Mouse (Mus musculus): ENCODE measurements around the gene Tnni1. TPM values are rescaled to one million over a fixed set of nuclear protein-coding genes. Genes with fewer than 3 reads are reported as not detected.

Gene Tnni1
- total RNA-seq, 2 experiments from 2014 or later, result 2.5 to 3.4 TPM

DNA sequence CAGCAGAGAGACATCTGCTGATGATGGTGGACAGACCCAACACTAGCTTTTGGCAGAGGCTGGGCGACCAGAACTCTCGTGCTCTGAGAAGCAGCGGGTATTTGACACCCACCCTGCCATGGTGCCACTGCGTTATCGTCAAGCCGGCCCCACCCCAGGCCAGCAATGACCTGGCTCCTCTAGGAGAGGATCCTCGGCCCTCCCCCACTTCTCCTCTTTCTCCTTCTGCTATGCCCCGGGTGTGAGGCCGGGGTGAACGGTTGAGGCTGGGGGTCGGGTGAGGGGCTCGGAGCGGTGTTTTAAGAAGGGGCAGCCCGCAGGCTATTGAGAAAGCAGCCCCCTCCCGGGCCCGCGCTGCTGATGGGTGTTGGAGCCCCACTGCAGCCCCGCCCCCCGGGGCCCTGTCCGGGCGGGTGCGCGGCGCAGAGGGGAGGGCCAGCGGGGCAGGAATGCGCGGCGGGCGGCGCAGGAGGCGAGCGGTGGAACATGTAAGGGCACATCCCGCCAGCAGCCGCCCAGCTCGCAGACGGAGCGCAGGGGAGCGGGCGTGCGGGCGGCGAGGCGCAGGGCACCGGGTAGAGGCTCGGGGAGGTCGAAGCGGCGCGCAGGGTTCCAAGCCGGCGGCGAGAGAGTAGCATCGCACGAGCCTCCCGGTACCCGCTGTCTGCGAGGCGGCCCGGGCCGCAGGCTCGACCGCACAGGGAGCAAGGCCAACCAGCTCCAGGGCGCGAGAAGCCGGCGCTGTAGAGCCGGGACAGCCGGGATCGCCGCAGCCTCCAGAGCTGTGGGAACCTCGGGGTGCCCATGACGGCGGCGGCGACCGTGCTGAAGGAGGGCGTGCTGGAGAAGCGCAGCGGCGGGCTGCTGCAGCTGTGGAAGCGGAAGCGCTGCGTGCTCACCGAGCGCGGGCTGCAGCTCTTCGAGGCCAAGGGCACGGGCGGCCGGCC is 13.3 kb upstream of the Tnni1 start, which contains the start of gene Phlda3:
Gene Phlda3 (plus strand): TSS at position 475 of the 947 bp plus-strand sequence.
- DNase-seq (ENCODE audit: low spot score in 2 of 2), result peak; percentile 51 to 54
- intact Hi-C loops (cut with DNase I), result no loop called here

DNA sequence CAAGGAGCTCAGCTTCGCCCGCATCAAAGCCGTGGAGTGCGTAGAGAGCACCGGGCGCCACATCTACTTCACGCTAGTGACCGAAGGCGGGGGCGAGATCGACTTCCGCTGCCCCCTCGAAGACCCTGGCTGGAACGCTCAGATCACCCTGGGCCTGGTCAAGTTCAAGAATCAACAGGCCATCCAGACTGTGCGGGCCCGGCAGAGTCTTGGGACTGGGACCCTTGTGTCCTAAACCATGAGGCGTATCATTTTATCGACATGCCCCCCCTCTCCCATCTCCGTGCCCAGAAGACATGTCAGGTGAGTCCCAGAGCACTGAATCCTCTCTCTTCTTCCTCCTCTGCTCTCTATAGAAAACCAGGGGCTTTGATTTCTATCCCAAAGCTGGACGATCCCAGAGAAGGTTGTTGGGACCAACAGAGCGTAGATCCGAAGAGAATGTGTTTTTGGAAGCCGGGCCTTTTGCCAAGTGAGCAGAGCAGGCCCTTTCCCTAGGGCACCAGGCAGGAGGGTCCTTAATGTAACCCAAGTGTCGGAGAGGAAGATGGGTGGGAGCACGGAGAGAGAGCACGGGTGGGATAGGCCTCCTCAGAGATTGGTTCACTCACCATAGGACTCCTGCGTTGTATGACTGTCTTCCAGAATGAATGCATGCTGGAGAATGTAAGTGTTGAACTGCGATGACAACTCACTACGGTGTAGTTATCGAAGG is 12.5 kb upstream of the Tnni1 start:
- no peak for DNase-seq (ENCODE audit: low spot score in 2 of 2)
- intact Hi-C loops (cut with DNase I), result no loop called here

DNA sequence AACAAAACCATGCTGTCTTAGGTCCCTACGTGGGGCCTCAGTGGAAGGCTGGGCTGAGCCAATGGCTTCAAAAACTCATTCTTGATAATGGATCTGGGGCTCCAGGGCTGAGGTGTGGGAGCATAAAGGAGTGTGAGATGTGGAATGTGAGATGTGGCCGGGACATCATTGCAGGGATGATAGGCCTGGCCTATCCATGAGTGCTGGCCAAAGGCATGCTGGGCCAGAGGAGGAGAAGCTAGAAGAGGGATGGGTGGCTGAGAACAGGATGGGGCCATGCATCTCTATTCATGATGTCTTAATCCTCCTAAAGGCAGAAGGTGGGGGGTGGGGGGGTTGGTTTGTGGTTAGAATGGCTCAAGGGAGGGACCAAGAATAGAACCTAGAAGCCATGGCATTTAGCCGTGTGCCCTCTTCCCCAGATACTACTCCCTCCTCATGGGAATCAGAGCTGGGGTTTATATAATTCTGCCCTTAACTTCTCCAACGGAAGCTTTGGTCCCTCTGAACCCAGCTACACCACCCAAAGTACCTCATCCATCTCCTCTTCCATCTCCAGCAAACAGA is 11.8 kb upstream of the Tnni1 start:
- intact Hi-C loops (cut with DNase I), result no loop called here
- DNase-seq (ENCODE audit: low spot score in 2 of 2), result no peak

DNA sequence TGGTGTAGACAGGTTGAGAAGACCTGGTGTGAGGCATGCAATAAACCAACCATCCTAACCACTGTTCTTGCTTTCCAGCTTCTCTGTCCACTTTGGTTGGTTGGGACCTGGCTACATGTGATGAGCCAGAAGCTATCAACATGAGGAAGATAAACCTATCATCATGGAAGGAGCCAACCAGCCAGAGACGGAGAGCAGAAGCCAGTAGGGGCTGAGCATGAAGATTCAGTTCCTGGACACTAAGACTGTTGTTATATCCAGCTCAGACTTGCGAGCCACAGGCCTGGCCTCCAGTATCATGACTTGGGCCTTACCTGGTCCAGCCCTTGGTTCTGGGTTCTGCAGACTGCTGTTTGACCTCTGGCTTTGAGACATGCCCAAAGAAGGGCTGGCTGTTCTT is 10.8 kb upstream of the Tnni1 start:
- DNase-seq (ENCODE audit: low spot score in 2 of 2), result no peak
- intact Hi-C loops (cut with DNase I), result no loop called here

DNA sequence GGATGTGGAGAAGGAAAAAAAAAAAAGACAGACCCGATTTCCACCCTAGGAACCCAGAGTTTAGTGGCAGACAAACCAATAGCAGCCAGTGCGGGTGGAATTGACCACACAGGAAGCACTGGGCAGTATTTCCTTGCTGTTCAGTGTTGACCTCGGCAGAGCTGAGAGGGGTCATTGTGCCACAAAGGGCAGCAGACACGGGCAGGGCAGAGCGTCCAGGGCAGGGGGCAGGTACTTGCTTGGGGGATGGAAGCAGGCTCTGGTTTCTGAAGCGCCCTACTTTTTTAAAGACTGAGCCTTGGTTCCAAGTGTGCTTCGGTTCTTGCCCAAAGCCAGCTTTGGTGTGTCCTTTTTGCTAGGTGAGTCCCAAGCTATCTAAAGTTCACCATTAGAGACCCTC is 9.0 kb upstream of the Tnni1 start:
- no peak for DNase-seq (ENCODE audit: low spot score in 2 of 2)
- intact Hi-C loops (cut with DNase I), result no loop called here

DNA sequence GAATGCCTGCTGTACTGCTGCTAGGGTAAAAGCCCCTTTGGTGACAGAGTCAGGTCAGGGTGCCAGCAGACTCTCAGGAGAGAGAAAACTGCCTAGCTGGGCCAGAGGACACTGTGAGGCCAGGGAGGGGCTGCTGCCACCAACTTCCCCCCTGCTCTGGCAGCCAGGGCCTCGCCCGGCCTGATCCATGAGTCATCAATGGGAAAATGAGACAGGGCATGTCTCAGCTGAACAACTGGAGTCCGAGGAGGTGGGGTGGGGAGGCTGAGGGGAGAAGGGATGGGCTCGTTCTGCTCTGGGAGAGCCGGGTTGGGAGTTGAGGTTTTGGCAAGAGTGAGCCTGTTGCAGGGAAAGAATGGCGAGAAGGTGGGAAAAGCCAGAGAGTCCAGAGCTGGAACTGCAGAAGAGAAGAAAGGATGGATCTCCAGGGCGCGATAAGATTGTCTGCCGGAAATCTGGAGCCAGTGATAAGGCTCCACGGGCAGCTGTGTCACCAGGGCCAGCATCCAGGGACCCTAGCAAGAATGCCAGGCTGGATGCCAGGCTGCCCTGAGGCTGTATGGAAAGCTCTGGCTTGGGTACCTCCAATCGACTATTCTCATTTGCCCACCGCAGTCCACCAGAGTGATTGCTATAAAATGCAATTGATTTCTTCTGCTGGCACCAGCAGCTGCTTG is 8.2 kb upstream of the Tnni1 start:
- no peak for DNase-seq (ENCODE audit: low spot score in 2 of 2)
- intact Hi-C loops (cut with DNase I), result no loop called here

DNA sequence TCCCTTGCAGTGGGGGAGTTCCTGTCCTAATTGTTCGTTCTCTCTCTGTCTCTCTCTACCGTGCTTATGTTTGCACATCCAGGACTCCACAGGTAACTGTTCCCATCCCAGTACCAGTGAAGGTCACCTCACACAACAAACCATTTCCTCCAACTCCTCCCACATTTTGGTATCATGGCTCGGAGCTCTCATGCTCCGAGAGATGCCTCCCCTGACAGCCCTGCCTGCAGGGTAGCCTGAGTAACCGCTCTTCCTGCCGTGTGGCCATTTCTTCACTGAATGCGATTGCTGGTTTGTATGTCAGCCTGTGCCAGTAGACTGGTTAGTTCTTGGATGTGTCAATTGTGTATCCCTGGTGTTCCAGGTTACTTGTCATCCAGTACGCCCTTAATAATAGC is 7.7 kb upstream of the Tnni1 start:
- intact Hi-C loops (cut with DNase I), result no loop called here
- DNase-seq (ENCODE audit: low spot score in 2 of 2), result no peak

DNA sequence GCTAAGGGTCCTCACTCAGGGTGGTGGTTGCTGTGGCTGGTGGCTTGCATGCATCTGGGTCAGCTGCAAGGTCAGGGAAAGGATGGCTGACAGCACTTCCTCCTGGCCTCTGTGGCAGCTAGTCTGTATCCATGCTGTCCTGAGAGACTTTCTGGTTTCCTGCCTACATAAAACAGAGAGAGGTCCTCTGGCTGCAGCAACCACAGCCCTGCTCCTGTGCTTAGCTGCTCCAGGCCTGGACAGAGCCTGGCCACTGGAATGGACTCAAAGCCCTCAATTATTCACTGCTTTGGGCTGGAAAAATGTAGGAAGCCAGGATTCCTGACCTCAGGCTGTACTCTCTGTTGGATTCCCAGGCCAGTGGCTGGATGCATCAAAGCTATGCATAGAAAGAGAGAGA is 2.6 kb upstream of the Tnni1 start:
- intact Hi-C loops (cut with DNase I), result no loop called here
- DNase-seq (ENCODE audit: low spot score in 2 of 2), result no peak

DNA sequence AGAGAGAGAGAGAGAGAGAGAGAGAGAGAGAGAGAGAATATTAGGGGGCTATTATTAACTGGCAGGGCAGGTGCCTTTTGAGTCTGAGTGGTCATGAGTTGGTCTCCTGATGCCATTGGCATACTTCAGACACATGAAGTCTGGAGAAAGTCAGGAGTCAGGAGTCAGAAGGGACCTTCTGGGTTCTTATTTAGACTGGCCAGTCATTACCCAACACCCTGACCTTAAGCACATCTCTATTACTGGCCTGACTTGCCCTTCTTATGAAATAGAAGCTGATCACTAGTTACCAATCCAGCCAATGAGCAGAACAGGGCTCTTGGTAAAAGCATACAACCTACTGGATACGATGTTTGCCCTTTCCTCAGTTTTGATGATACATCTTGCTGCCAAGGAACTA is 2.2 kb upstream of the Tnni1 start:
- intact Hi-C loops (cut with DNase I), result no loop called here
- no peak for DNase-seq (ENCODE audit: low spot score in 2 of 2)

DNA sequence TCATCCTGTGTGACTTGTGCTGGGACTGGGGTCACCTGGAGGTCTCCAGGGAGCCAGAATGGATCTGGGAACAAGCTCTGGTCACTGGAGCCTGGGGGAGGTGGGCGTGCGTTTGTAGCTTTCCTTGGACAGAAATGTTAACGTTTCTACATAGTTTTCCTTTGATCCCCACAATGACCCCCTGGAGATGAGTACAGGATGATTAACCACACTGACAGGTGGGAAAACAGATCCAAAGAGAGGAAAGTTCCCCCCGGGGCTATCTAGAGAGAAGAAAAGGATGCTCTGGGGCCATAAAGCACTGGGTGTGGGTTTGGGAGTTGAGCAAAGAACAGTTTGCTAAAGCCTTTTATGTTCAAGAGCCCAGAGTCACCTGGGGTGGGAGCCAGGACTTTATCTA is 1.4 kb downstream of the Tnni1 start:
- intact Hi-C loops (cut with DNase I), result loop anchor here (1.0 to 2.0 kb wide), 2 partner anchors 27 to 62 kb away; no protein-coding TSS in a partner anchor
- no peak for DNase-seq (ENCODE audit: low spot score in 2 of 2)

DNA sequence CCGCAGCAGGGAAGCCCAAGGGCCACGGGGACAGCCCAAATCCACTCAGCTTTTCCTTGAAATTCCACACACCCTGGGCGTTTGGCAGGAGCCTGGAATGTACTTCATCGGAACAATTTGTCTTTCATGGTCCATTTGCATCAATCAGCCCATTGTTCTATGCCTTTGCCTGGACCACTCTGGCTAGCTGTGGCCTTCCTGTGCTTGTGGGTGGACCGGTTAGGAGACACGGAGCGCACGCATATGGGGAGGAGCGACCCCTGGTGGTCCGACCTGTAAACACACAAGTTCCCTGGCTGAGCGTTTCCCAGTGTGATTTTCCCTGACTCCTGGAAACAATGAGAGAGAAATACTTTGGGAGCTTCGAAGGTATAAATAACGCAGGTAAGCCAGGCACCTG is 2.0 kb downstream of the Tnni1 start:
- intact Hi-C loops (cut with DNase I), result loop anchor here (1.0 to 2.0 kb wide), 2 partner anchors 28 to 62 kb away; no protein-coding TSS in a partner anchor
- DNase-seq (ENCODE audit: low spot score in 2 of 2), result peak; percentile 55 to 67

DNA sequence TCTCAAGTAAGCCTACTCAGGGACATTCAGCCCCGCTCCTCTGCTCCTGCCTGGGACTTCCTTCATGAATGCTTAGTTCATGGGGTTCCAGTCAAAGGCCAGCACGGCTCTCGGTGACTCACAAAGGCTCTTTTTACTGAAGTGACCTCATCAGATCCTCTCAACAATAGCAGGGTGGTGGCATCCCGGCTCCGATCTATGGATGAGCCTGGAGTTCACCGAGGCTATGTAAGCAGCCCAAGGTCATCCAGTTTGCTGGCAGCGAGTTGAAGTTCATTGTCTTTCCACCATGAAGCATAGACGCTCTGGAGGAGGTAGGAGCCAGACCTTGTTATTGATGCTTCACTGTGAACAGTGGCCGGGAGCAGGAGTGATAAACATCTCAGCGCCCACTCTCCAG is 3.6 kb downstream of the Tnni1 start:
- intact Hi-C loops (cut with DNase I), result no loop called here
- no peak for DNase-seq (ENCODE audit: low spot score in 2 of 2)

DNA sequence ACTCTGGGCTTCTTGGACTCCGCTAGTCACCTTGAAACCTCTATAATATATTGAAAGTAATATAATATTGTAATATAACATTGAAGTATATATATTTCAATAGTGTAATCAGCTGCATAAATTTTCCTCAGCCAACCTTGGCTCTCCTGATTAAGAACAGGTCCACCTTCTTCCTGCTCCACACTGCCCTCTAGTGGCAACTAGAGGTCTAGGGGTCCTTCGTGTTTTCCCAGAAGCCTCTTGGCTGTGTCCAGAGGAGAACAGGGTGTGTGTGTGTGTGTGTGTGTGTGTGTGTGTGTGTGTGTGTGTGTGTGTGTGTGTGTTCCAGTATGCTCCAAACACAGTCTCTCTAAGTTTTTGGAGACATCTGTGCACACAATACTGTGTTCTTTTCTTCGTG is 8.6 kb downstream of the Tnni1 start:
- intact Hi-C loops (cut with DNase I), result loop anchor here (2.0 kb wide), 2 partner anchors 35 to 69 kb away; no protein-coding TSS in a partner anchor
- peak; percentile 66 to 78 for DNase-seq (ENCODE audit: low spot score in 2 of 2)

DNA sequence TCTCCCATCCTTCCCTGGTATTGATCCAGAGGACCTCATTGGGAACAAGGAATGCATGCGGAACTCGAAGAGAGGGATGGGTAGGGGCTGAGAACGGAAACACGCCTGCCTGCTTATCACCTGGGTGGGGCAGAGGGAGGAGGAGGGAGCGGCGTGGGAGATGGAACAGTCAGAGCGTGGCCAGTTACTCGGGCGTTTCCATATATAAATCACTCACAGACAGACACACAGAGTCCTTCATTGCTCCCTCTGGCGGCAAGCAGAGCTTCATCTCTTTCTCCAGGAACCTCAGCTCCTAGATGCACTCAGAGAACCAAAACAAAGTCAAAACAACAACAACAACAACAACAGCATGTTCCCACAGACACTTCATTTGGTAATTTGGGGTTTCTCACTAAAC is 9.5 kb downstream of the Tnni1 start:
- intact Hi-C loops (cut with DNase I), result loop anchor here (2.0 kb wide), 2 partner anchors 36 to 70 kb away; no protein-coding TSS in a partner anchor
- DNase-seq (ENCODE audit: low spot score in 2 of 2), result peak; percentile 26 to 59

DNA sequence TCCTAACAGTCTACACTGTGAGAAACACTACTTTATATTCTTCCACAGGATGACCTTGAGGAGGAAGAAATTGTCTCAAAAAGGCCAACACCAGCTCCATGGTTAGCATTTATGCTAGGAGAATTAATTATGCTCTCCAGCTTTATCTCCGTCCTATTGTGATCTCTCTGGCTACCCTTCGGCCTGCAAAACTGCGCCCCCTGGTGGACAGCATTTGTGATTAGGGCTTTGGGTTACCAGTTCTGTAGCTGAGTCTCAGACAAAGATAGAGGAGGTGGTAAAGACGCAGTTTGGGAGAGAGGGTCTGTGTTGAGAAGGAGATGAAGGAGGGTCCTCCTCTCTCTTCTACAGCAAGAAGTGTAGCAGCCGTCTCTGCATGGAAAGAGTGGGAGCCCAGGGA is 10.6 kb downstream of the Tnni1 start:
- peak; percentile 46 to 57 for DNase-seq (ENCODE audit: low spot score in 2 of 2)
- intact Hi-C loops (cut with DNase I), result loop anchor here (2.0 kb wide), 2 partner anchors 37 to 71 kb away; no protein-coding TSS in a partner anchor

DNA sequence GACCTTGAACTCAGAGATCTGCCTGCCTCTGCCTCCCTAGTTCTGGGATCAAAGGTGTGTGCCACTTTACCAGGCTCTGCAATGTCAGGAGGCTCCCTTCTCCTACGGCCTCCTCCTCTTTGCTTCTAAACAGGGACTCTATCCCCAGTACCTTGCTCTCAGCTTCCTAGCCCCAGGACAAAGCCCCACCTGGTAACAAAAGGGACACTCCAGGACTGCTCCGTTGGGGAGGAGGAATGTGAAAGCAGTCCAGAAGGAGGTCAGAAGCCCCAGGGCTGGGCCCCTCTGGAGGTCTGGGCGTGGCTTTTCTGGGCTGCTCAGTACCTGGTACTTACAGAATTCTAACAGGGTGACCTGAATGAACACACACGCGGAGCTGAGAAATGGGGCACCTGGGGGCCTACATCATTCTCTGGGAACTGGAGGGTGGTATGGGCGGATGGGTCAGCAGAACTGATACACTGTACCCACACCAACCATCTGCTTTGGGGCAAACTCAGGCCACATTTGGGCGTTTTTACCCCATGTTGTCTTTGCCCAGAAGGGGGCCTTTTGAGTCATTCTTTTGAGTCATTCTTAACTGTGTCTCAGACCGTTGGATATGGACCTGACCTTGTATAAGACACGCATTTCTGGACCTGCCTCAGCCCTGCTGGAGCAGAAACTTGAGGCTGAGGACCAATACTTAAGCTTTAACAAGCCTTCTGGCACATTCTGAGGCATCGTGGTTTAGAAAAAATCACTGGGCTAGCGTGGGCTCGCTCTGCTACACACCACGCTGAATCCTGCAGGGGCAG is 13.1 kb downstream of the Tnni1 start:
- no peak for DNase-seq (ENCODE audit: low spot score in 2 of 2)
- intact Hi-C loops (cut with DNase I), result no loop called here

DNA sequence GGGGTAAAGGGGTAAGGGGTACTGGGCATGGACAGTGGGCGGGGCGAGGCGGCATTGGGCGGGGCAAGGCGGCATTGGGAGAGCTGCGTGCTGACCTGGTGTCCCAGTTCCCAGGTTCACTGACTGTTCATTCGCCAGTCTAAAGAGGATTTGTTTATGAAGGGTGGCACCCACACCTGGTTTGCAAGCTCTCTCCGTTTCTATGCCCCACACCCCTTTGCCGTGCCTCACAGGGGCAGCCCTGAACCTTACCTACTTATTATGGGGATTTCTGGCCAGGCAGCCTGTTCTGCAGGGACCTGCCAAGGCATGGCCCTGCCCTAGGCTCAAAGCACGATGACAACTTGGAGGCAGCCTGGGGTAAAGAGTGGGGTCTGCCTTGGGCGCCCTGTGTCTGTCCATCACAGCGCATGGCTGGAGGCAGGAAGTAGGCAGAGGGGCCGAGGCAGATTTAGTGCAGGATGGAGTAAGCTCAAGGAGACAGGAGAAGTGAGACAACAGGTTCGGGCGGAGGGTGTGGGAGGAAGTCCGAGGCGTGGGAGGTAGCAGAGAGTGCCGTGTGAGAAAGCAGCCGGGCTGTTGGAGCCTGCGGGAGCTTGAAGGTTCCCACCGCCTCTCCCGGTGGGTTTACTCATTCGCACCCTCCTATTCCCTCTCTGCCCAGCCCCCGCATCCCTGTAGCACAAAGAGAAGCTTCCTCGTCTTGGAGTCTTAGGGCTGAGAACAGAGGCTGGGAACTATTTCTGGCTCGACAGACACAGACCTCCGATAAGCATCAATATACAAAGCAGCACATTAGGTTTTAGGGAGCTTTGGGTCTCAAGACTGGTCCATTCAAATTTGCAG is 14.4 kb downstream of the Tnni1 start:
- peak; percentile 69 to 91 for DNase-seq (ENCODE audit: low spot score in 2 of 2)
- intact Hi-C loops (cut with DNase I), result no loop called here

All from left cerebral cortex, postnatal 25 days (tissue).